Mouse (Mus musculus): ENCODE measurements around the gene Vamp8.

DNA sequence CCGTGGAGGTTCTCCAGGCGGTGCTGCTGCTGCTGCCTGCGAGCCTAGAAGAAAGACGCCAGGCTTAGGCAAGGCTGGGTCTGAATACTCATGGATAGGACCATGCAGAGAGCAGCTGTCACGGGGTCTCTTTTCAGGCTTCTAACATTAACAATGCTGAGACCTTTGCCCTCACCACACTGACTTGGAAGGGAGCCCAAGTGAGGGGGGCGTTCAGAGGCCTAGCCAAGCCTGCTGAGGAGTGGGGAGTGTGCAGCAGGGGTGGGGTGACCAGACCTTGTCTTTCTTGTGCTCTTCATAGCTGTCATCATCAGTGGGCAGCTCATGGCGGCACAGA lies 29.9 kb downstream of the Vamp8 start:
- TF ChIP-seq POLR2A (IDR thresholded peaks at IDR 0.05; ENCODE audit: low read depth, low read length): peak; percentile 12
- no peak for TF ChIP-seq CTCF (conservative IDR thresholded peaks at IDR 0.05; ENCODE audit: insufficient read depth, insufficient read length, low read depth, low read length)

Measured in kidney, adult 2 months (tissue).